Mouse (Mus musculus): Measurements from ENCODE around the gene Dennd1c.

Dennd1c gene

DNA sequence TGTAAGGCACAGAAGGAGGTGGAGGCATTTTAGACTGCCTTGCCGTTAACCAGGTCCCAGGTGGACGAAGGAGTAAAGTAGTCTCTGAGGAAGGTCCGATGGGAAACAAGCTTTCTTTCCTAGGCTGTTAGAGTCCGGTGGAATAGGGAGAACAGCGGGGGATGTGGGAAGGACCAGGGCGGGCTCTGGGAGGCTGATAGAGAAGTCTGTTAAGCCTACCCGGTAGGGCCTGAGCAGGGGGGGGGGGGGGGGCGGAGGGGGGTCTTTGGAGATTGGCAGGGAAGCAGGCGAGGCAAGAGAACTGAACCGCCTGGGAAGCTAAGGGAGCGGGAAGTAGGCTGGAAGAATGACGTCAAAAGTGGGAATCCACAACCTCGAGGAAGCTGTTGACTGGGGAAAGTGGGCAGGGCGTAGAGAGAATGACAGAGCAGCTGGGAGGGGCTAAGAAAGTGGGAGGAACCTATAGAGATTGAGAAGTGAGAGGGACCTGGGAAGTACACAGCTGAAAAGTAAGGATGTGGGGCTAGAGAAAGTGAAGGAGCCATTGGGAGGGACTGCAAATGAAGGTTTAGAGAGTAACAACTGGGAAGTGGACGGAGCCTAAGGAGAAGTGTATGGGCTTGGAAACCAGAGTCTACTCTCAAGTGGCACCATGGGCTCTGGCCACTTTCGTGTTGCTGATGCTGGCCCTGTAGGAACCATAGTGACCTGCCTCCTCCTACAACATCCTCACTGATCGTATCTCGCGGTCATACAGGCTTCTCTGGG lies 17.7 kb upstream of the Dennd1c start:
- DNase-seq (ENCODE audit: low read depth) = peak; percentile 65

DNA sequence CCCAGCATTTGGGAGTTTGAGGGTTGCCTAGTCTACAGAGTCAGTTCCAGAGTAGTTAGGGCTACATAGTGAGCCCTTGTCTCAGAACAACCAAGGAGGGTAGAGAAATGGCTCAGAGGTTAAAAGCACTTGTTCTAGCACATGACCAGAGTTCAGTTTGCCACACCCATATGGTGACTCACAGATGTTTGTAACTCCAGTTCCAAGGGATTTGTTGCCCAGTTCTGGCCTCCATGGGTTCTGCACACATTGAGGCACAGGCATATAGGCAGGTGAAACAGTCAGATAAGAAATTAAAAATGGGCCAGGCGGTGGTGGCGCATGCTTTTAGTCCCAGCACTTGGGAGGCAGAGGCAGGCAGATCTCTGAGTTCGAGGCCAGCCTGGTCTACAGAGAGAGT lies 15.9 kb upstream of the Dennd1c start:
- DNase-seq (ENCODE audit: low read depth) = peak; percentile 54

DNA sequence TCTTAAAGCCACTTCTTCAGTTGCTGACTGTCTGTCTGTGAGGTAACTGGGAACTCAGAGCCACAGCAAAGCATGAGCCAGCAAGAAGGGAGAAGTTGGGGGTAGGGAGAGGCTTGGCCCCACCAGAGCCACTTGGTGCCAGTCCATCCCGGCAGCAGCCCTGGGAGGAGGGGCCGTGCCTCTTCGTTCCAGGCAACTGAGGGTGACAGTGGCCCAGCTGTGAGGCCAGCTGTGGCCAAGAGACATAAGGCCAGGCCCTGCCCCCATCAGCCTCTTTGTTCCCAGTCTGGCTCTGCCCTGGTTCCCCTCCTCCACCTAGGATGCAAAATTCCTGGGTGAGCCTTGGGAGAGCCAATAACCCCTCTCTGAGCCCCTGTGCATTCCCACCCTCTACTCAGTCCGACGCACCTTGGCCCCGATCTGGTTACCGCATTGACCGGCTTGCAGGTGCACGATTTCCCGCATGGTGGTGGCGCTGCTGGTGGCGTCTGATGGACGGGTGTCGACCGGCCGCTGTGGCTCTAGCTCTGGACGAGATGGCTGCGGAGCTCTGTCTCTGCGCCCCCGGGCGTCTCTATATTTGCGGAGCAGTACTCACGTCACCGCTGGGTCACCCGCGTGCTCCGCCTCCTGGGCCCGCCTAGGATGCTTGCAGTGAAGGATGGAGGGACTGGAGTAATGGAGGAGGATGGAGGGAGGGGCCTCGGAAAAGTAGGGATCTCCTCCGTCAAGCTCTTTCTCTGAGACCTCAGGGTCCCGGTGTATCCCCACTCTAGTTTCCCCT lies 8.9 kb upstream of the Dennd1c start, which contains the start of gene Tubb4a:
Gene Tubb4a (minus strand): TSS at position 734 of the 784 bp plus-strand sequence.
- DNase-seq (ENCODE audit: low read depth) = no peak

DNA sequence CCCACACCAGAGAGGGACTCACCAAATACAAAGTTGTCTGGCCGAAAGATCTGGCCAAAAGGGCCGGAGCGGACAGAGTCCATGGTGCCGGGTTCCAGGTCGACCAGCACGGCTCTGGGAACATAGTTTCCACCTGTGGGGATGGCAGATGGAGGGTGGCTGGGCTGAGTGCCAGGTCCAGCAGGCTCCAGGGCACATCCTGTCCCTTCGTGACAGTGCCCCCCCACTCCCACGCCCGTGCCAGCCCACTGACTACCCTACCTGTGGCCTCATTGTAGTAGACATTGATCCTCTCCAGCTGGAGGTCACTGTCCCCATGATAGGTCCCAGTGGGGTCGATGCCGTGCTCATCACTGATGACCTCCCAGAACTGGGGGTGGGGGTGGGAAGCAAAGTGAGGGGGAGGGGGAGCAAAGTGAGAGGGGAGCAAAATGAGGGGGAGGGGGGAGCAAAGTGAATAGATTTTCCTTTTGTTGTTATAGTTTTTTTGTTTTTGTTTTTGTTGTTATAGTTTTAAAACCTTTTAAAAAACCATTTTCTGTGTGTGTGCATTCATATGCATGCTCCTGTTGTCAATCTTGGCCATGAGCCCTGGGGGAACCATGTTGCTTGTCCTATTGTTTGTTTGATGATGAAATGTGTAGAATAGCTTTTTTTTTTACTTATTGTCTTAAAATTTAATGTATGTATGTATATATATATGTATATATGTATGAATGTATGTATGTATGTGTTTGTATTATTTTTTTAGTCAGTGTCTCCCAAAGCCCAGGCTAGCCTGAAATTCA lies 7.8 kb upstream of the Dennd1c start:
- no peak for DNase-seq (ENCODE audit: low read depth)

DNA sequence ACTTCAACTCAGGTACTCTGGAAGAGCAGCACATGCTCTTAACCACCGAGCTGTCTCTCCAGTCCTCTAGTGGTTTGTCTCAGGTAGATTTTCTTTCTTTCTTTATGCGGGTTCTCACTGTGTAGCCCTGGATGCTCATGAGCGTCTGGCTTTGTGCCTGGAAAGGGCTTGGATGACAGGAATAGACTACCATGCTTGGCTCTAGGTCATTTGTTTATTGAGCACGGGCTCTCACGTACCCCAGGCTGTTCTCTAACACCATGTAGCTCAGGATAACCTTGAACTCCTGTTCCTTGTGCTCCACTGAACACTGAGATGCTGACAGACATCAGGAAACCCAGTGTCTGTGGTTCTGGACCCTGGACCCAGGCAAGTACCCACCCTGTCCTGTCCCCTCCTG lies 4.2 kb upstream of the Dennd1c start:
- DNase-seq (ENCODE audit: low read depth) = no peak

DNA sequence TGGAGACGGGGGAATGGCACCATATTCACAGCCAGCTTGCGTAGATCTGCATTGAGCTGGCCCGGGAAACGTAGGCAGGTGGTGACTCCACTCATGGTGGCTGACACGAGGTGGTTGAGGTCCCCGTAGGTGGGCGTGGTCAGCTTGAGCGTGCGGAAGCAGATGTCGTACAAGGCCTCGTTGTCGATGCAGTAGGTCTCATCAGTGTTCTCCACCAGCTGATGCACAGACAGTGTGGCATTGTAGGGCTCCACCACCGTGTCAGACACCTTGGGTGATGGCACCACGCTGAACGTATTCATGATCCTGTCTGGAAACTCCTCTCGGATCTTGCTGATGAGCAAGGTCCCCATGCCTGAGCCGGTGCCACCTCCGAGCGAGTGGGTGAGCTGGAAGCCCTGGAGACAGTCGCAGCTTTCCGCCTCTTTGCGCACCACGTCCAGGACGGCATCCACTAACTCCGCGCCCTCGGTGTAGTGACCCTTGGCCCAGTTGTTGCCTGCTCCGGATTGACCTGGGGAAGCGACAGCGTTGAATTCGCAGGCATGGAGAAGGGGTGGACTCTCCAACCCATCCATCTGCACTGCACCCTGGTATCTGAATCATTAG lies 3.0 kb upstream of the Dennd1c start:
- no peak for DNase-seq (ENCODE audit: low read depth)

DNA sequence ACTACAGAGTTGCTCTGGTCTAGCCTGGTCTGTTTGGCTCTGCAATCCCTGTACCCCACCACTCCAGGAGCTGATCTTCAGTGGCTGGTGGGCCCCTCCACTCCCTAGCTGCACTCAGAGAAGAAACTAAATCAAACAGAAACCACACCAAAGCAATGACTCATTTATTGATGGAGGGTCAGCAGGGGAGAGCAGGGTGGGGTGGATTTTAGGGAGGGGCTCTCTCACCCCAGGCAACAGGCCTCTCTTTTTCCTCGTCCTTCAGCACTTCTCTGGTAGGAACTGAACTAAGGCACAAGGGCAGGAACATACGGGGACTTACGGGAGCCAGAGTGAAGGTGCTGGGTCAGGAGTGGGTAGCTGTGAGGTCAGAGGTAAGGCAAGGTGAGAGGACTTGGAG lies 1.6 kb upstream of the Dennd1c start:
- no peak for DNase-seq (ENCODE audit: low read depth)

DNA sequence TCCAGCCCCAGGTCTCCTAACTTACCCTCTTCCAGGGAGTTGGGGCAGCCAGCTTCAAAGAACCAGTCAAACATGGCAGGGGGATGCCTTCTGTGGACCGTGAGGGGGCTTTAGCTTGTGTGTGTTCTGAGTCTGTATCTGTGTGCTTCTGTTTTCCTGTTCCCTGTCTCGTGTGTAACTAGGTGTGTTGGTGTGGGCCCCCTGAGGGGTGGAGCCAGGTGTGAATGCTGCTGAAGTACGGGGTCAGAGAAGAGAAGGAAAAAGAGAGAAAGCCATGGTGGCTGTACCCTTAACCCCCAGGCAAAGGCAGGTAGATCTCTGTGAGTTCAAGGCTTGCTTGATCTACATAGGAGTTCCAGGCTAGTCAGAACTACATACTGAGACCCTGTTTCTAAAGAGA lies 1.4 kb downstream of the Dennd1c start:
- no peak for DNase-seq (ENCODE audit: low read depth)

DNA sequence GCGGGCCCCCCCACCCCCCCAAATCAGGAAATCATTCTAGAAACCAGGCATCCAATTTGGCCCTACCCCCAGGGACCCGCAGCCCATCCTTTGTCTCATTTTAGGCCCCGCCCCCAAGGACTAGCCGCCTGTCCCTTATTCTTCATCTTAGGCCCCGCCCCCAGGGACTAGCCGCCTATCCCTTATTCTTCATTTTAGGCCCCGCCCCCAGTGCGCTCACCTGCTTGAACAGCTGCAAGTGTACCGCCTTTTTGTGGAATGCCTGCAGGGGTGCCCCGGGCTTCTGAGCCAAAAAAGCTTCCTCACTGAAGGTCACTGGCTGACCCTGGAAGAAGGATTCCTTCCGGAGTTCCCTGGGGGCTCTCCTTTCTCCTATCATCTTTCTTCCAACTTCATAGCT lies 7.6 kb downstream of the Dennd1c start:
- no peak for DNase-seq (ENCODE audit: low read depth)

DNA sequence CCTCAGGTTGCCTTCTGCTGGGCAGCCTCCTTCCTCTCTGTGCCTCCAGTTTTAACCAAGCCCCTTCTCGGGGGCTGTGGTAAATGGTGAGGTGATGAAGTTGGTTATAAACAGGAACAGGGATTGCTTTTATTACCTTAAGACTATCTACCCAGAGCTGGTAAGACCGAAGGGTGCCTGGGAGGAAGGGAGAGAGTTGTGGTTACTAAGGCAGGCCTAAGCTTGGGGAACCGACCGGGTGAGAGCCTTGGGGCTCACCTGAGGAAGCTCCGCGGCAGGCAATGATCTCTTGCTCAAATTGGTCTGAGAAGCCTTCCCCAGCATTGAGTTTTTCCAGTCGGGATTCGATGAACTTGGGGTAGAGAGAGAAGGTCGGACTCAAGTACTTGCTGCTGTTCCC lies 8.0 kb downstream of the Dennd1c start:
- no peak for DNase-seq (ENCODE audit: low read depth)

DNA sequence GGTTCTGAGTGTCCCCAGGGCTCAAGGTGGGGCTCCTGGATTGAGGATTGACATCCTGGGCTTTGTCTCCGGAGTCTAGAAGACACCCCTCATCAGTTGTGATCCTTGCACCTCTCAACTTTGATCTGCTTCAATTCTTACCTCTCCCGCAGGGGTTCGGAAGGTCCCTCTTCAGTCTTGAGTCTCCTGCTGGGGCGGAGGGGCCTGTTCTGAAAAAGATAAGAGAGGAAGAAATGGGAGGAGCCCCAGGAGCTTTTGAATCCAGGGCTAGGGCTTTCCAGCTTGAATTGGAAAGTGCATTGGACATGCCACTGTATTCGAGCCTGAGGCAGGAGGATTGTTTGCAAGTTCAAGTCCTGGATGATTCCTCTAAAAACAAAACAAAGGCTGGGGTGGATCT lies 11.4 kb downstream of the Dennd1c start:
- DNase-seq (ENCODE audit: low read depth) = no peak

DNA sequence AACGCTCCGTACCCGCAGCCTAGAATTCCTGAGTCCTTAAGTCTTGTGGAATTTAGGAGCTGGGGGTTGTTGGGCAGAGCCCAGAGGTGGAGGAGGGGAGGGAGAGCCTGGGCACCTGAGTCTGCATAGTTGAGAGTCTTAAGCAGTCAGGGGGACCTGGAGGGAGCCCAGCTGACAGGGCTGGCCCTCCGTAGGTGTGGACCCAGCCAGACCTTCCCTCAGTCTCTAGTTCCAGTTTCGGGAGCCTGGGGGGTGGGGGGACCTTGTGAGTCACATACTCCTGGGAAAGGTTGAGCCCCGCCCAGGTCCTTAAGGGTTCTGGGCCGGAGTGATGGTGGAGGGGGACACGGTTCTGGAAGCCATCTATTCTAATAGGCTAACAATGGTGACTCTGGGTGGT lies 15.3 kb downstream of the Dennd1c start:
- DNase-seq (ENCODE audit: low read depth) = no peak

DNA sequence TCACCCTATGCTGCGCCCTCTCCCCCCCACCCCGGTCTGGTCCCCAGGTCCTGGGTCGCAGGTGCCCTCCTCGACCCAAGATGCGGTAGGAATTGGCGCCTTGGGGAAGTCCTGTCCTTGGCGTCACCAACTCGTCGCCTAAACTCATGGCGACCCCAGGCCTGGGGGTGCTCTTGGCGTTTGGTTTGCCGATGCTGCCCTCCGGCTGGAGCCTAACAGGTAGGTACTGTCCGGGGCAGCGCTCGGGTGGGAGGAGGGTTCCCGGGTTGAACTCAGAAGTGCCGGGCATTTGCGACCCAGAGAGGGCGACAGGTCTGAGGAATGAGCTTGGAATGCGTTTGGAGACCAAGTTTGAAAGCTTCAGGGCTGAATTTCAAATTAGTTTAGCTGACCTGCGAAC lies 15.8 kb downstream of the Dennd1c start:
- DNase-seq (ENCODE audit: low read depth) = no peak

DNA sequence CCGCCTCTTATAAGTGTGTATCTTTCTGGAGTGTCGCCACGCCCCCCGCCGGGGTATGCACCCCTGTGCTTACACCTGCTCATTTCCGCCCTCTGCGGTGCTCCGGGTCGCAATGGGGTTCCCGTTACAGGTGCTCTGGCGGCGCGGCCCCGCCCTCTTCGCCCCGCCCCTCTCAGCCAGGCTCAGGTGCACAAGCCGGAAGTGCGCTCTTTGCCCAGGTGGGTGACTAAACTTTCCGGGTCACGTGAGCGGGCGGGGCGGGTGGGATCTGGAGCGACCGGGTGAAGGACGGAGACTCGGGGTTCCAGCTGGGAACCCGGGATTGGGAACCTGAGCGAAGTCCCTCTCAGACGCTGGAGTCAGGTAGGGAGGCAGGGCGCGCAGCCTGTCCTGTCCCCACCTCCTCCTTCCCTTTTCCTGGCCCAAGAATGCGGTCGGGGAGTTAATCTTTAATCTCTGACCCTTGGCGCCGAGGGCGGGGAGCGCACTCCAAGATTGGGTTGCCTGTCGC lies 16.2 kb downstream of the Dennd1c start:
- DNase-seq (ENCODE audit: low read depth) = no peak

DNA sequence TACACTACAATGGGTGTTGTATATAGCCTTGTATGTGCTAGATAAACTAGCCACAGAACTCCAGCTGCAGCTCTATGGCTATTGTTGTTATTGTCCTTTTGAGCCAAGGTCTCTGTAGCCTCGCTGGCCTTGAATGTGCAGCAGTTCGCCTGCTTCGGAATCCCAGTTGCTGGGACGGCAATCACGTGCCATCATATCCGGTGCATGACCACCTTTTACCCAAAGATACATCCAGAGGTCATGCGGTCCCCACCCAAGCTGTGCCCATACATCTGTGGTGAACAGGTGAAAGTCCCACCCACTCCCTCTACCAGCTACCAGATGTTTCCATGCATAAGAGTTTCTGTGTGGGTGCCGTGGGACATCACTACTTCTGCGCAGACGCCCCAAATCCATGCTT lies 17.2 kb downstream of the Dennd1c start:
- DNase-seq (ENCODE audit: low read depth) = no peak

DNA sequence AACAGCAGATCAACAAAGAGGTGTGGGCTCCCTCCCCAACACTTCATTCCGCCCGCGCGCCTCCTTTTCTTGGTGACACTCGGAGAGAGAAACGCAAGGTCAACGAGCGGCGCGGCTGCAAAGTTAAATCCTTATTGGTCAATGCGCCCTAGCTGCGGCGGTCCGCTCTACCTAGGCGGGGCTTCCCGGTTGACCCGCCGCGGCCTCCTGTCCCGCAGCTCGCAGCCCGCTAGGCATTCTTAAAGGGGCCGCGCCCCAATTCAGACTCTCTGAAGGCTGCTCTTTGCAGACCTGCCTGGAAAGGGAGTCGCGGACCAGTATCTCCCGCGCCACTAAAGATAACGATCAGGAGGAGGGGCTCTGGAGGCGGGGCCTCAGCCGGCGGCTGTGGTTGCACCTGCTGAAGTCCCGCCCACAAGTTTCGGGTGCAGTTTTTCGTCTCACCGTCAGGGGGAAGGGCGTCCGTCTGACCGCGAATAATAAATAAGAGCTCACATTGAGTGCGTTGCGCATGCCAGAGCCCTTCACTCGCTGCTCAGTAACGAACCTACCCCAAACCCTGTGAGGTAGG lies 18.0 kb downstream of the Dennd1c start:
- DNase-seq (ENCODE audit: low read depth) = peak; percentile 94

DNA sequence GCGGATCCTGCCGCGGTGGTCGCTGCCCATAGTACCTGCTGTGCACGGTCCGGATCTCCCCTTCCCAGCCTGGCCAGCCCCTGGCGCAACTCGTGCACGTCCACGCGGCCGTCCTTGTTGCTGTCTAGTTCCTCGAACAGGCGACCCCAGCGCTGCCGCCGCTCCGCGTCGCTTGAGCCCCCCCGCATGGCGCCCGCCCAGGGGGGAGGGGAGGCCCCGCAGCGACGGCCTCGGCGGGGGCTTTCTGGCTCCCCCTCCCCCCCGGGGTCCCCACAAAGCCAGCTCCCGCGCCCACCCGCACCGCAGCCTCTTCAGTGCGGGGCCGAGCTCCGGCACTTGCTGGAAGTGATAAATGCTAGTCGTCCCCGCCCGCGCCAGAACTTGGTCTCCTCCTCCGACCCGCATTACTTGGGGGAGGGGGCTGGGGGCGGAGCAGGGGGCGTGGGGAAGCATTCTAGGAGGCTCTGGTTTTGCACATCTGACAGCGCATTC lies 18.8 kb downstream of the Dennd1c start, which contains the start of gene Slc25a23:
Gene Slc25a23 (minus strand): TSS at position 378 of the 492 bp plus-strand sequence.
- DNase-seq (ENCODE audit: low read depth) = peak; percentile 68

DNA sequence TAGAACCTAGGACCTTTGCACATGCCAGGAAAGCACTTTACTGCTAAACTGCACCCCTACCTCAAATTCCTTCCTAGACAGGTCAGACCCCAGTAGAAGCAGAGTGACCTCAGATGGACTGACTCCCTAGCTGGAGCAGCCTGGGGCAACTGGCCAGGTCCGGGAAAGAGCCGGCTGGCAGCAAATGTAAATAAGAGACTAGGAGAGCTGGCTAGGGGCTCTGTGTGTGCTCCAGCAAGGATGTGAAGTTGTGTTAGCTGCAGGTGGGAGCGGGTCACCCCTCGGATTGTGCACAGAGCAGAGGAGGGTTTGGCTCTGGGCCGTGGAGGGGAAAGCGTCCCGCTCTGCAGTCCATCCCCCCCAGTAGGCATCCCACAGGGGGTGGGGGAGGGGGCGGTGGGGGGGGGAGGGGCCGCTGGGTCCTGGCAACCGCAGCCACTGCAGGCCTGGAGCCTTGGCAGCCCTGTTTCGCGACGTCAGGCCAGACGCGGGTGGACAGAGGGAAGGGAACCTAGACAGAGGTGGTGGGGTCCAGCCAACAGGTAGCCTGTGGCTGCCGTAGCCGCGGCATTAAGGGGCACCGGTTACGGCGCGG lies 19.3 kb downstream of the Dennd1c start, which contains the start of gene Crb3:
Gene Crb3 (plus strand): TSS at position 215 of the 595 bp plus-strand sequence.
- peak; percentile 32 for DNase-seq (ENCODE audit: low read depth)

DNA sequence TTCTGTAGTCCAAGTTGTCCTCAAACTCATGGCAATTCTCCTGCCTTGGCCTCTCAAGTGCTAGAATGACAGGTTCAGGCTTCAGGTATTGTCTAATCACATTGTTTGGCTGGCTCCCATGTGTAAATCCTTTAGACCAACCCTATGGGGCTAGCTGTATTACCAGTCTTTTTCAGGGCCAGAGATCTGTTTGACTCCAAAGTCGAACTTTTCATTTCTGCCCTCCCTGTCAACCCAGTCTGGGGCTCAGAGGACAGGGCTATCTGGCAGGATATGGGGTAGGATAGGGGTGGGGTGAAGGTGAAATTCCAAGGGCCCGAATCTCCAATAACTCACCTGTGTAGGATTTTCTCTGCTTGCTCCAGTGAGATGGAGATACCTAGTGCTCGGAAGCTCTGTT lies 22.1 kb downstream of the Dennd1c start:
- DNase-seq (ENCODE audit: low read depth) = no peak

DNA sequence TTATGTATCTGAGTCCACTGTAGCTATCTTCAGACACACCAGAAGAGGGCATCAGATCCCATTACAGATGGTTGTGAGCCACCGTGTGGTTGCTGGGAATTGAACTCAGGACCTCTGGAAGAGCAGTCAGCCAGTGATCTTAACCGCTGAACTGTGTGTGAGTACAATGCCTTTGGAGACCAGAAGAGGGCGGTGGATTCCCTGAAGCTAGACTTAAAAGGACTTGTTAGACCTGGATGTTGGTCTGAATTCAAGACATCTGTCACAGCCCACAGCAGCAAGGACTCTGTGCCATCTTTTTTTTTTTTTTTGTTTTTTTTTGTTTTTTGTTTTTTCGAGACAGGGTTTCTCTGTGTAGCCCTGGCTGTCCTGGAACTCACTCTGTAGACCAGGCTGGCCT lies 26.6 kb downstream of the Dennd1c start:
- peak; percentile 37 for DNase-seq (ENCODE audit: low read depth)

DNA sequence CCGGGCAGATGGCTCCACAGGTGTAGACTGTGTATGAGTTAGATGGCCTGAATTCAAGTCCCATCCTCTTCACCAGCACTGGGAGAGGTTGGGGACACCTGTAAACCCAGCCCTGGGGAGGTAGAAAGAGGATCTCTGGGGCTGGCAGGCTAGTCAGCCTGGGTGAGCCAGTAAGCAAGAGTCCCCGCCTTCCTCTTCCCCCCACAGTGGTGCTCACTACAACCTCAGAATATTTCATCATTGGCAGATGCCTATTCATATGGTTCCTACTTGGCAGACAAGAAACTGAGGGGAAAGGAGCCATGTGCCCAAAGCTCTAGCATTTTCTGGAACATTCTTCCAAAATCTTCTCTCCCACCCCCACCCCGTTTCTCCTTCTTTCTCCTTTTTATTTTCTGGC lies 29.5 kb downstream of the Dennd1c start:
- DNase-seq (ENCODE audit: low read depth) = peak; percentile 11

Measured in NIH3T3 (cell line).